Mouse (Mus musculus): ENCODE measurements at regions not wholly inside any gene's neighbourhood (a gene's known extent, or its start where the extent isn't known, plus 50 kb on each side); places are given as distances from the start of the nearest gene placed in this dataset.
A peak's percentile ranks its signal among the peaks of the same experiment; 100 is the strongest.

DNA sequence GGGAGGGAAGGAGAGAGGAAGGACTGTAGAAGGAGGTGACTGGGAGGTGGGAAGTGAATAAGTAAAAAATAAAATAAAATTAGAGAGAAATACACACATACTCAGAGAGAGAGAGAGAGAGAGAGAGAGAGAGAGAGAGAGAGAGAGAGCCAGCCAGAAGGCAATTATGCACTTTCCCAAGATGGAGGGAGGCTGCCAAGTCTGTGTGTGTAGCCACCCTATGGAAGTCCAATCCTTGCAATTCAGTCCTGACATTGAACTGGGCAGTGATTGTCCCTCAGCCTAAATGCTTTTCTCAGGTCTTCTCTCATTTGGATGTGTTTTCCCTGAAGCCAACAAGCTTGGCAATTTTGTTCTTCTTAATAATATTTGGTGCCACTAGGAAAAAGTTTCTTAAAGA is 197.3 kb upstream of the Mctp2 start:
- DNase-seq (ENCODE audit: low spot score): peak; percentile 46

DNA sequence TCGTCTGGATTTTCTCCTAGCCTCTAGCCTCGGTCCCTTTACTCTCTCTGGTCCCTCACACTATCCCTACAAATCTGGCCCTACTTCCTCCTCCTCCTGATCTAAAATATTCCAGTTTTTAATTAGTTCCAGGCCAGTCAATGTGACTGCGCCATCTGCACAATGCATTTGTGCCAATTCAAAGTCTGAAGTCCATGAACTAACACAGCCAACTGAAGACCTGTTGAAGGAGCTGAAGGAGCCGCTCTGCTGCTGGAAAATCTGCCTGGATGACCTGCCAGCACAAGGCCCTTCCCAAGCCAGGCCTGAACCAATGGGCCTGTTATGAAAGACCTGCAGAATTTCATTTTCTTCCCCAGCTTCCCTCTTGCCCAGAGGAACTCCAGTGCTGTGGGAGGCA is 197.9 kb upstream of the Mctp2 start:
- peak; percentile 48 for DNase-seq (ENCODE audit: low spot score)

DNA sequence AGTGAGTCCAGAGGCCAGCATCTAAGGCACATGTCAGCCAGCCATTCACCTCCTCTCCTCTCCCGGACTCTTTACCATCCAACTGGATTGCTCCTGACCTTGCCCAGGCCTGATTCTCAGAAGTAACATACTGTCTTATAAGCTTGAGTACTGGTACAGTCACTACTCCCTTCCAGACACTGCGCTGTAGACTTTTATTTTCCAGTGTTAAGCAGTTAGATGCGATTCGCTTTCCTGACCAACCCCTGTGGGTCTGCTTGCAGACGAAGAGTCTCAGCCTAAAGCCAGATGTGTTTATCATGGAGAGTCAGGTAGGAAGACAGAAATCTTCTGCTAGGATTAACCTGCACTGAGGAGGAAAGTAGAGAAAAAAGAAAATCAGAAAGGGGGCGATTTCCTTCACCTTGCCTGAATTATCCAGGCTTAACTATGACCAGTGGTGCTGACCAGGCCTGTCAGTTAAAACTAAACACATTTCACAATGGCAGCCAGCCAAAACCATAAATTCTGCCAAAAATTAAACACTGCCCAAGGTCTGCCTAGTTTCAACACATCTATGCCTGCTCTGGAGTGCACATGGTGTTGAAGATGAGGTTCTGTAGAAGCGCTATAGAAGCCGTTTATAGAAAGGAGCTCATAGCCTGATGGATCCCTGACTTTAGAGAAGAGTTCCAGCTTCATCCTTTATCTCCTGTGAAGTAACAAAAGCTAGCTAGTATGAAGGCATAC is 199.5 kb upstream of the Mctp2 start:
- DNase-seq (ENCODE audit: low spot score): peak; percentile 76

DNA sequence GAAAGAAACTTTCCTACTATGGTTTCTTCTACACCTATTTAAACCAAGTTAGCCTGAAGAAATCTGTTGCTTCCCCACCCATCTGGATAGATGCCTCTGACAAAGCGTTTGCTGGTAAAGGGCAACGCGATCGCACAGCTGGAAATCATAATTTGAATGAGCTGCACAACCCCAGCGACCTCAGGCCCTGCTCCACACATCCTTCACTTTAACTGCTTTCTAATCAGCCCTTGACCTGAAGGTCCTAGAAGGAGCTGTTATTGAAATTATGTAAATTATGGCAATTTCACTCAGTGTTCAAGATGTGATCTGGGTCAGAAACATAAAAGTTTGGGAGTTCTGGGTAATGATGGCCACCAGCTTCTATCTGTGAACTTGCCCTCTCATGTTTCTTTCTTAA is 201.5 kb upstream of the Mctp2 start:
- DNase-seq (ENCODE audit: low spot score): no peak

DNA sequence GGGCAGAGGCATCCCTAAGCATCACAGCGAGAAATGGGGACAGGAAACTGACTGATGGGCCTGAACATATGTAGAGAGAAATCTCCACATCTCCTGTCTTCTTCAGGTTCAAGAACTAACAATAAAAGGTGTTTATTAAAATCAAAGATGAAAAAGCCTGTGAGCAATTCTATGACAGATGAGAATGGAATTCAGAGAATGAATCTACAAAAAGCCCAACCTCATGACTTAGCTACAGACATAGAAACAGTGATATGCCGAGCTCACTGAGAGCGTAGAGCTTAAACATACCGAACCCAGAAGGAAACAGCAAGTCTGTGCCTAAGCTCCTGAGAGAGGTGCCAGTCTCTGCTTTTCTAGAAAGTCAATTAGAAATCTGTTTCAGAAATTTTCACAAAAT is 203.7 kb upstream of the Mctp2 start:
- DNase-seq (ENCODE audit: low spot score): no peak

DNA sequence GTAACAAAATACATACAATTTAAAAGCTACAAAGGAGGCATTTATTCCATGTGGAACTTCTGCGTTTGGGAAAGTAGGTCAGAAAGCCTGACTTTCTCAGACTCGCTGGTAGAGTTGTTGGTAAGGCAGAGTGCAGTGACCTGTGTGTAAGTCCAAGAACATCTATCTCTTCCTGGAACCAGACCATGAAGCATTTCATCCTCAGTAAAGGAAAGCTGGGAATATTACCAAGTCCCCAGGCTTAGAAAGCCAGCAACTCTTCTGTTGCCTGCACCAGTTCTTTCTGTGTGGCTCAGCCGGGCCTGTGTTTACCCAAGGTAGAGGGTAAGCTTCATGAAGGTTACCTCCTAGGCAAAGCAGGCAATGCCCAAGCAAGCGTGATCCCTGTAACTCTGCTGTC is 207.0 kb upstream of the Mctp2 start:
- DNase-seq (ENCODE audit: low spot score): peak; percentile 64

DNA sequence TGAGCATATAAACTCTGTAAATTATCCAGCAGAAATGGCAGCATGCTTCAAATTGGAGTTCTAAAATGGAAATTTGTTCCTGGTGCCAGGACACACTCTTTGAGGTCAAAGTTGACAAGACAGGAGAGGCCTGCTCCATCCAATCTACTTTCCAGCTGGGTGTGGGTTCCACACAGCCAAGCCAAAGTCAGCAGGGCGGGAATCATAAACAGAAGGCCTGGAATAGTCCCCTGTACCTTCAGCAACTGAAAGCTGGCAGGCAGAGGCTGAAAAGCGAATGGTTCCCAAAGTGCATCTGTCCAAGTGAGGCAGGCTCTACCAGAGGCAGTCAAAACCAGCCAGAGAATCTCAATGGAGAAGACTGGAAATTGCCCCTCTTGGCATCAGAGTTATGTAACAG is 208.4 kb upstream of the Mctp2 start:
- DNase-seq (ENCODE audit: low spot score): peak; percentile 41

DNA sequence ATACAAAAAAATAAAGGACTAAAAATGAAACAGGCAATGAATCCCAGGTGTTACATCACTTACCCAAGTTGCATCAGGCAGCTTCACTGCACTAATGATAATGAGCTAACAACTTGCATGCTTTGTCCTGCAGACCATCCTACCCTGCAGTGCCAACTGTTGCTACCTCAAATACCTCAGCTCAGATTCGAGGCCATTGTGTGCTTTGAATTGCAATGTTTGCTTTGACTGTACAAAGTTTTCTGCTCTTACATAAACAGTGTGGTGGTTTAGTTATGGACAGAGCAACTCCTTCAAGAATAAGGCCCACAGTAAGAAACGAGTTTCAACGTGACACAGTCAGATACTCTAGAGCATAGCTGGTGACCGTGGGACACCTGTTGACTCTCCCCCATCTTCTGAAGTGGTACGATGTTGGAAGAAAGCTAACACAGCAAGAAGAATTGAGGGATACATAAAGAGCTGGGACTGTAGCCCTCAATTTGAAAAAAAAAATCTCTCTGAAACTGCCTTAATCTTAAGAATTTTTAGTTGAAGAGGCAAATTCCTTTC is 212.1 kb upstream of the Mctp2 start:
- DNase-seq (ENCODE audit: low spot score): no peak

DNA sequence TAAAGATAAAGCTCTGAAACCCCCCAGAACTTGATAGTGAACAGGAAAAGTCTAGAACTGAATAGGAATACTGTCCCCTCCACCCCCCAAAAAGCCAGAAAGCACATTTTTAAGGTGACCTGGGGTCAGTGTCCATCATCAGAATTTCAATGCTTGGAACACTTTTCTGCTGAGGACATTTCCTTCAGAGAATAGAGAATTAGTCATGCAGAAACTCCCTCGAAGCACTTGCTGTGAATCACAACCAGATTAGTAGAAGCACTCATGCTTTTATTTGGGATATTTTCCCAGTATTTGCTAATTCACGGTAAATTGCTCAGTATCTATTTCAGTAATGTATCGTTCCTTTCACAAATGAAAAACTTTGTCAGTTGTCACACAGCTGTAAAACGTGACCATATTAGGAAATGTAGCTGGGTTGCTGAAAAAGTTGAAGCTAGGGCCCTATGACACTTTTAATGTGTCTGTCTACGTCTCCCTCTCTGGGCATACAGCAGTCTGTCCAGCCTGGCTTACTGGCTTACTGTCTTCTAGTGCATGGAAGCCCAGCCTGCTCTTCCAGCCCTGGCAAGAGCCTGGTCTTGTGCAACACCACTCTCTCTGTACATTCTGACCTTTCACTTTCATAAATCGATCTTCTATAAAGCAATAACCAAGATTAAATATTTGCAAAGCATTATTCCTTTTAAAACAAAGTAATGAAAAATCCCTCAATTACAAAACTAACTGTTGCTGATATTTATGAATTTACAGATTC is 213.1 kb upstream of the Mctp2 start:
- DNase-seq (ENCODE audit: low spot score): peak; percentile 69

DNA sequence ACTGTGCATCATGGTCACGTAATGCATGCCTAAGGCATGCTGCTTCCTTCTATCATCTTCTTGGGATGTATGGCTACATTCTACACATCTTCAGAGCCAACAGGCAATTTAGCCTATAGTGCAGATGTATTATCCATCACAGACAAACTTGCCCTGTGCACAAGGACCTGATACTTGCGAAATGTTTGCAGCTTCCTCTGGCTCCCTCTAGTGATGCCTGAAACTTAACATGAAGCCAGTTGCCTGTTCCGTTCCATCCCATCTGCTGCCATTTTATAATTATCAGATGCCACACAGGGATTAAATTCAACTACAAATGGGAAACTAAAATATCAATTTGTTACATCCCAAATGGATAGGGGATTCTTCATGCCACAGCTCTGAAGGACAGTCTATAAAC is 222.5 kb upstream of the Mctp2 start:
- DNase-seq (ENCODE audit: low spot score): peak; percentile 45

DNA sequence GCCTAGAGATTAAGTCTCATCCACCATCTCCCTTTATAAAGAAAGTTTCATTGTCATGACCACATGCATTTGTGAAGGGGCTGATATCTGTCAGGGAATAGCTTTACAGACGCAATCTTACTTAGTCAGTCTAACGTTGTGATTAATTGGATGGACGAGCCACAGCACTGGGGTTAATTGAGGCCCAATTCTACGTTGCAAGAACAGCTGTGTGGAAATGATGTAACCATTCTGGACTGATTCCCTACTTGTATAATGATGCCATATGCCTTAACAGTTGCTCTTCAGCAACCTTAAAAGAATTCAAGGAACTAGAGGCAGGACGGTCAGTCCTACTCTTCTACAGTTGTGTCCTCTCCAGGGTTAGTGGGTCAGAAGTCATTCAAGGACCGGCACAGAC is 231.9 kb upstream of the Mctp2 start:
- no peak for DNase-seq (ENCODE audit: low spot score)

DNA sequence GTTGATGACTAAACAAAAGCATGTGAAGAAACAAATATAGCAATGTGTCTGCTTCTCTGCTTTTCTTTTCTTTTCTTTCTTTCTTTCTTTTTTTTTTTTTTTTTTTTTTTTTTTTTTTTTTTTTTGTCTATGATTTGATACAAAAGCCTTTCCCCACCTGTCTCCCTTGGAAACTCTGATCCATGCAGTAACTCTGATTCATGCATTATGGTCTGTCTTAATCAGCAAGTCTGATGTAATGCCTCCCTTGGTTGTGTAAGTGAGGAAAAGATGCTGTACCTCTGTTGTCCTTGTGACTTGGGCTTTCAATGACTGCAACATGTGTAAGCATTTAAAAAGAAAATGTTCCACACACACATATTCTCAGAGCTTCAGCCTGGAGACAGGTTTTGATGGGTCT is 233.5 kb upstream of the Mctp2 start:
- DNase-seq (ENCODE audit: low spot score): no peak

DNA sequence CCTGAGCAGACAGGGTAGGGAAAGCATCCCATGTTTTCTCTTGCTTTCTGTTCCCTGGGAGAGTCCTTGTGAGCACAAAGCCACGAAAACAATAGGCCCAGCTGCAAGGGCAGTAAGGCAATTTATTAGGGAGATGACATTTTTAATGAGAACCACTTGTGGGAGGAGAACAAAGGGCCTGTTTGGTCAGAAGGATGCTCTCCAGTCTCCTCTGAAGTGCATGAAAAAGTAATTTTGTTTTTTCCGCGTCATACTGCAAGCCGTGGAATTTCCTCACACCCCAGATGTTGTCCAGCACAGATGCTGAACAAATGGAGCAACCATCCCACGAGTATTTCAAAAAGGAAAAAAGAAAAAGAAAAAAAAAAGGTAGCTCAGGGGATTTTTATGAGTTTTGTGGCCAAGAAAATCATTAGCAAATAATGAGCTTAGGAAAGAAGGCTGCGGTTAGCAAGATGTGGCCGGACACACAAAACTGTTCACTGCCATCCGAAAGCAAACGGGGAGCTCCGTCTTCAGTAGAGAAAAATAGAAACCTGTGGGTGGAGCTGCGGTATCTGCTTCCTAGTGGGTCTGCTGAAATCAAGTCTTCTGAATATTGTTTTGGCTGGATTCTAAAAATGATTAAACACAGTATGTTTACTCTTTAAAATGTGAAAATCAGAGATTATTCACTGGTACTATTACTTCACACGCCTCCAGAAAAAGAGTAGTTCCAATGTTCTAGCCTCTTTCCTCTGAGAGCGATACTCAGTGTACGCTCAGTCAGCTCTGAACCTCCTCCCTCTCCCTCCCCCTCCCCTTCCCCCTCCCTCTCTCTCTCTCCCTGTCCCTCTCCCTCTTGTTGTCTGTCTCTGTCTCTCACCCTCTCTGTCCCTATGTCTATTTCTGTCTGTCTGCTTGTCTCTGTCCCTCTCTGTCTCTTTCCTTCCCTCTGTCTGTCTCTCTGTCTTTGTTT is 235.4 kb upstream of the Mctp2 start:
- peak; percentile 28 for DNase-seq (ENCODE audit: low spot score)

DNA sequence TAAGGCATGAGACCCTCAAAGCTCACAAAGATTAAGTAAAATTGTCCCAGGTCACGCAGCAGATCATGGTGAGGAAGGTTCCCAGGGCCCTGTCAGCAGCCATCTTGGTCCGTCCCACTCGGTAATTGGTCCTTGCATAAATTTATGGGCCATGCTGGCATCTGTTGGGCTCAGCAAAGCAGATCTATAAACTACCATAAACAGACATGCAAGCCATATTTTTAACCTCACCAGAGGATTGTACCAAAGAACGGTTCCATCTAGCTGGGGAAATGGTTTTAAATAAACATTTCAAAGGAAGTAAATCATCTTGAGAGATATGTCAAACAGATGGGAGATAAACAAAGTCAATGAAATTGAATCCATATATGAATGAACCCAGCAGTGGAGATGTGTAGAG is 237.1 kb upstream of the Mctp2 start:
- no peak for DNase-seq (ENCODE audit: low spot score)

DNA sequence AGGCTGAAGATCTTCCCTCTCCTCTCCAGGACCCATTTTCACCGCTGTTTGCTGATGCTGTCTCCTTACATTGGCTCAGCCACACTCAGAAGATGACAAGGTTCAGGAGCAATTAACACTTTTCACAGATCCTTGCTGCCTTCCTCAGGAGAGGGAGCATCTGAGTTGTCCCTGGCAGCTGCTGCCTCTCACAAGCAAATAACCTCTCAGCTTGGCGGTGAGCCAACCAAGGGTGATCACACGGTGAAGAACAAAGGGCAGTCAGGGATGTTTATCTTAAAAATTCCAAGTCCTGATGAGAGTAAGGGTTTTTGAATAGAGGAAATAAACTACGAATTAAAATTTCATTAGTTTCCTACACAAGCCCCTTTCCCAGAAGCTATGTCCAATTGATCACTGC is 237.5 kb upstream of the Mctp2 start:
- no peak for DNase-seq (ENCODE audit: low spot score)

DNA sequence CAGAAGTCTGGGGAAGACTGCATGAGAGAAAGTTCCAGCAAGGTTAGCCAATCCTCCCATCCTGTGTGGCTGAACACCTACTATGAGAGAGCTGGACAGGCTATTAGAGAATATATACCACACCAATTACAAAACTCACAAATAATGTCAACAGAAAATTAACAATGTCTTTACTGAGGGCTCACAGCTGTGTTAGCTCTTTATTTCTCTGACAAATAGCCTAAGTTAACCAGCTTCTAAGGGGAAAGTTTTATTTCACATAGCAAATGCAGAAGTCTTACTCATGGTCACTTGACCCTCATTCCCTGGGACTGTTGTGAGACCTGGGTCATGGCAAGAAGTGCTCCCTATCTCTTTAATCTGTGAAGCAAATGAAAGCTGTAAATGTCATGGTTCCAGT is 261.0 kb upstream of the Mctp2 start:
- no peak for DNase-seq (ENCODE audit: low spot score)

DNA sequence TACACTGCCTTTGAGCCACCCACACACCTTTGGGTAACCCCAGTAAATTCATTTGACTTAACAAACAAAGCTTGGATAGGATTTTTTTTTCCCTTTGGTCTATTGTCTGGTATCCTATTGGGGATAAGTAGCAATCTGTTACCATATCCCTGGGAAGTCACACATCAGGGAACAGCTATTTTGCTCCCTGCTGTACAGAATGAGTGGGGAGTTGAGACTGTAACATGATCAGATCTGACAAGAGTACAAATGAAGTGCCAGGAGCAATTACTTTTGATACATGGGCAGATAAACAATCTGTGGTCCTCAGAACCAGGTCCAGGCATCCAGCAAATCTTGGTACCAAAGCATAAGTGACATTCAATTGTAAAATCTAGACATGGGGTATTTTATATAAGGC is 262.8 kb upstream of the Mctp2 start:
- no peak for DNase-seq (ENCODE audit: low spot score)

DNA sequence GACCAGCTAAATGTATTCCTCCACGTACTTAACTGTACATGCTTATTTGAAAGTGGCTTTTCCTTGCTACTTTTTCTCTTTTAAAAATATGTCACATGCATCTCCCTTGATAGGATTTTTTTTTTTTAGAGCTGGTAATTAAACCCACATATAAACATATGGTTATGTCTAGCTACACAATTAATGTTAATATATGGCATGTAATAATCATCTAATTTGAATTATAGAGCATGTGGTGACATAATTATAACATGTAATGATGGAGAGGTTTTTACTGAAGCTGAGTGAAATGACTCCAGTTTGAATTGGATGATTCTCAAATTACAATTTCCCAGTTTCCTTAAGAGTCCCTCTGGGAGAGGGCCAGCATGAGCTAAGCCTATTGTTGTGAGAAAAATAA is 267.9 kb upstream of the Mctp2 start:
- DNase-seq (ENCODE audit: low spot score): peak; percentile 22

DNA sequence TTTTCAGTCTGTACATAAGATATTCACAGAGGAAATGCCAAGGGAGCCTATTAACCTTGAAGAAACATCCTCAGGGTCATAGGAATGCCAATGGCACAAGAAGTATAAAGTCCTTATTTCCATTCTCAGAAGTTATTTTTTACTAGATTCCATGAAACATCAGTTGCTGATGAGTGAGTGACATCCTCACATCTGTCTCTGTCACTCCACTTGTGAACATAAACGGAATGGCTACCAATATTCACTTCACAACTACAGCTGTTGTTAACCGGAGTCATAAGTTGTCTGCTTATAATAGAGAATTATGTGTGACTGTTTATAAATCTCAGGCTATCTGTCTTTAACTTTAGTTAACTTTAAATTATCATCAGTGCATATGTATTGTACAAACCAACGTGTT is 278.0 kb upstream of the Mctp2 start:
- DNase-seq (ENCODE audit: low spot score): no peak

DNA sequence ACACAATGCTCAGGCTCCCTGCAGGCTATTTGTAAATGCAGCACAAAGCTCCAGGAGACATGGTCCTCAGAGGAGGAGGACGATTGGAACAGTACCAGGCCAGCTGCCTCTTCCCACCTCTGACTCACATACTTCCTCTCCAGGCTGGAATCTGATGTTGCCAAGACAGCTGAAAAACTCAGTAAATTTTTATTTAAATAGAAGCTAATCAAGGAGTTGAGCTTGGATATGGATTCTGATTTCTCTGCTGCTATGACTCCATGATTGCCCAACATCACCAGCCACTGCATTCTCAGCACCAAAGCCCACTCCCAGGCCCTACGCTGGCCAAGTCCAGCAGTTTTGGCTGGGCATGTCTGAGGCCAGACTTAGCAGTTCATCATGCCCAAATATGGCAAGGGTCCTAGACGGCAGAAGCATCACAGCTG is 282.8 kb upstream of the Mctp2 start:
- DNase-seq (ENCODE audit: low spot score): peak; percentile 37

DNA sequence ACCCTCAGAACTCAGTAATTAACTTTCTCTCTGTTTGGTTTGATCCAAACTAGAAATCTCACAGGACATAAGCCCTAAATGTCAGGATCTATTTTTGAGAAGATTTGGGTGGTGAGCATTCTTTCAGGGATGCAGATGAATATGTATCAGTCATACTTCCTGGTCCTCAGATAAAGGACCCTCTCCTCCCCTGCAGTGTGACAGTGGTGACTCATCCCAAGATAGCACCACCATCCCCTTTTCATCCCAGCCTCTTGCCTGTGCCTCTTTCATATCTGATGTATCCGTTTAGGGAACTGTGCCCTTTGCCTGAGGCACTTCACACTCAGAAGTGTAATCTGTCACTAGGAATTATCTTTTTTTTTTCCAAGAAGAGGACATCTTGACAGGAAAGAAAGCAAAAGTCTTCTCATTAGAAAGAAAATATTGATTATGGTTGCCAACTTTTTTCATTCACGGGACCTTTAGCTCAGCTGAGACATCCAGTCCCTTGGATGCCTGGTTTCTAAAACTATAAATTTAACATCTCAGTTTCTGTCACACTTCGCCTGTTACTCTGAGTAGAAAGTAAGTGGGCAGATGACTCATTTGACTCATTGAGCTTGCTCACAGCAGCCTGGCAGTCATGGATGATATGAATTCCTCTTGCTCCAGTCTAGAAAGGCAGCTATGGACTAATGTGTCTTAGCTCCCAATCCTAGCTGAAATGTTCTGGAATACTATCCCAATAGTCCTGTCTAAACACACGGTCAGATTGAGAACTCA is 284.1 kb upstream of the Mctp2 start:
- peak; percentile 11 for DNase-seq (ENCODE audit: low spot score)

DNA sequence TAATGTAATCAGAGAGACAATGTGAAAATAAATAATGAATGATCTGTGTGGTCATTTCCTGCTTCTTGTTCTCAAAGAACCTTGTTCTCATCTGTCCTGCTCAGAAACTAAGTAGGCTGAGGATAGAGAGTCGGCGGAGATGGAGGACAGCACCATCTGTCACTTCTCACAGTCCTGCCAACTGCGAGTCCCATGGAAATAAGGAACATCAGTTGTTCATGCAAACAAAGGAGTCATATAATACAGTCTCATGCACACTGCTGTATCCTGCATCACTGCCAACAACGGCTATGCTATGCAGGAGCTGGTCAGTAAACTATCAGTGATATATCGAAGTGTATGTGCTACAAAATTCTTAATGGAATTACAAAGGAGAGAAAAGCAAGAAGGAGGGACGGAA is 285.7 kb upstream of the Mctp2 start:
- no peak for DNase-seq (ENCODE audit: low spot score)

All from adipocyte (in vitro differentiated cells).